ENCODE assay signal across 21 mouse cellular contexts in the genomic region with DNA sequence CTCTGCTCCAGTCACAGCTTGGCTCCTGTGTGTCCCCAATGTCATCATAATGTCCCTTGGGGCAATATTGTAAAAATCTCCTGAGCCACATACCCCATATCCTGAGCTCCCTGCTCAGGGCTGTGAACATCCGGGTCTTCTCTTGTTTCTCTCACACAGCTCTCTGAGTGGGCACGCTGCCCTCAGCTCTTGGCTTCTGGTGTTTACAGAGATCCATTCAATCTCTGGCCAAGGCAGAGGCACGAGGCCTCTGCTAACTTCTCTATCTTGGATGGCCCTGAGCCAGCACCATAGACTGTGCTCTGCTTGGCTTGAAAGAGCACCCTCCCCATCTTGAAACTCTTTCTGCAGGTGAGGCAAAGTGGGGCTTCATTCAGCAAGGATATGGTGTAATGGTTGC.
A peak's percentile ranks its signal among the peaks of the same experiment; 100 is the strongest.
DNase-seq lines count a peak whose midpoint lies in the region; ATAC-seq lines count a peak whose summit lies in the region.
"Had no signal": no experiment of that assay in that cellular context is flagged by ENCODE, and none has a peak within 500 bp of the region (broad histone marks: within the 10 kb centered on the region; RNA-seq: fewer than 3 reads in every experiment).

No protein-coding gene starts in this region.

- H3K4me2 ChIP-seq in heart, embryonic 12.5 days, result no peak overlapping the region
- H3K4me2 ChIP-seq in liver, embryonic 12.5 days, result no peak overlapping the region
- H3K4me2 ChIP-seq: hindbrain, embryonic 13.5 days; intestine, embryonic 15.5 days; liver, embryonic 11.5 days had no signal

- no peaks in the 10 kb centered on the region for H3K4me1 ChIP-seq in heart, embryonic 12.5 days (replicated peaks)
- no peaks in the 10 kb centered on the region for H3K4me1 ChIP-seq in liver, embryonic 12.5 days
- H3K4me1 ChIP-seq: intestine, embryonic 15.5 days had no signal

- H3K9me3 ChIP-seq in heart, embryonic 12.5 days (replicated peaks), result peaks cover 19% of the 10 kb centered on the region
- H3K9me3 ChIP-seq in liver, embryonic 12.5 days (replicated peaks), result 0 out of 2 replicates have a peak, but pooled peaks cover 6% of the 10 kb centered on the region
- H3K9me3 ChIP-seq: intestine, embryonic 15.5 days had no signal

- no peak overlapping the region for H3K4me3 ChIP-seq in heart, embryonic 12.5 days
- H3K4me3 ChIP-seq in liver, embryonic 12.5 days, result no peak overlapping the region
- H3K4me3 ChIP-seq: hindbrain, embryonic 13.5 days; intestine, embryonic 15.5 days had no signal

- DNase-seq in adrenal gland, postnatal 14 days, result peak; percentile 30
- no peak for DNase-seq in adrenal gland, adult 18-20 months (ENCODE audit: low spot score in 2 of 2)
- peak; percentile 93 for DNase-seq in heart, adult 11 months
- peak; percentile 61 for DNase-seq in left cerebral cortex, postnatal 4 days
- DNase-seq in left cerebral cortex, adult 11 months (ENCODE audit: low spot score), result no peak
- peak; percentile 37 for DNase-seq in NIH3T3 (ENCODE audit: low read depth)
- DNase-seq: cerebellum, adult 8-10 months; embryo, embryonic 11 days; forebrain, postnatal 0 days; kidney, adult 9 months; kidney, postnatal 25 days; lung, adult 2 months; lung, postnatal 4 days; right cerebral cortex, adult 18-20 months; thymus, postnatal 36 days had no signal

- intact Hi-C loops in left cerebral cortex, postnatal 4 days (cut with DNase I), result no loop called here

- H3K36me3 ChIP-seq in heart, embryonic 12.5 days, result no peaks in the 10 kb centered on the region
- H3K36me3 ChIP-seq in liver, embryonic 12.5 days, result no peaks in the 10 kb centered on the region
- H3K36me3 ChIP-seq: G1E; hindbrain, embryonic 13.5 days; intestine, embryonic 15.5 days had no signal

- H3K27ac ChIP-seq in heart, embryonic 12.5 days (ENCODE audit: poor library complexity, severe bottlenecking), result no peak overlapping the region
- H3K27ac ChIP-seq in liver, embryonic 12.5 days, result no peak overlapping the region
- H3K27ac ChIP-seq: hindbrain, embryonic 13.5 days; intestine, embryonic 15.5 days had no signal

- 67% methylated on average over 3 of the region's 3 CpGs for WGBS in heart, embryonic 12.5 days
- 56% methylated on average over 3 of the region's 3 CpGs for WGBS in liver, embryonic 12.5 days (ENCODE audit: insufficient replicate concordance)

- no peak overlapping the region for H3K9ac ChIP-seq in heart, embryonic 12.5 days
- no peak overlapping the region for H3K9ac ChIP-seq in liver, embryonic 12.5 days
- H3K9ac ChIP-seq: forebrain, postnatal 0 days; hindbrain, embryonic 13.5 days; intestine, embryonic 15.5 days had no signal

- H3K27me3 ChIP-seq in heart, embryonic 12.5 days (replicated peaks), result peaks cover 13% of the 10 kb centered on the region; the same call in 1 of the 2 replicates
- H3K27me3 ChIP-seq in liver, embryonic 12.5 days (replicated peaks), result no peaks in the 10 kb centered on the region
- H3K27me3 ChIP-seq: intestine, embryonic 15.5 days had no signal

- no peak; the same call in 1 of the 2 replicates for ATAC-seq in heart, embryonic 12.5 days (ENCODE audit: insufficient number of reproducible peaks, low FRiP score)
- no peak for ATAC-seq in liver, embryonic 12.5 days
- ATAC-seq: forebrain, postnatal 0 days; intestine, embryonic 15.5 days had no signal

Comparison
In these comparisons a context has a peak if more than half of its experiments do, and no peak if none do; other contexts are left out.
1. DNase-seq: peak in adrenal gland, postnatal 14 days (single experiment), heart, adult 11 months (single experiment), left cerebral cortex, postnatal 4 days (single experiment) and NIH3T3 (single experiment); none in adrenal gland, adult 18-20 months (0 of 2) and left cerebral cortex, adult 11 months (single experiment).